Mouse (Mus musculus) MEL (cell line): ENCODE measurements at regions not wholly inside any gene's neighbourhood (a gene's known extent, or its start where the extent isn't known, plus 50 kb on each side); places are given as distances from the start of the nearest gene placed in this dataset.

Experiments
- CTCF ChIP-seq, 3 experiments: IDR thresholded peaks in 2 of 3; conservative IDR thresholded peaks in 1 of 3; 2 replicates each; pipeline ENCODE4 v1.5.1; 2011 to 2012; ENCODE audit warnings: low read length in 3 of 3, low read depth in 2 of 3, mild to moderate bottlenecking in 2 of 3, improper control_type of control experiment in 1 of 3, inconsistent platforms in 1 of 3, mixed read lengths in 1 of 3, moderate library complexity in 1 of 3; ENCODE audit not compliant: control insufficient read depth in 1 of 3, insufficient read depth in 1 of 3, poor library complexity in 1 of 3, severe bottlenecking in 1 of 3
- E2F4 ChIP-seq: IDR thresholded peaks from 2 replicates; pipeline ENCODE4 v1.6.1; 2011; ENCODE audit warnings: low read depth, low read length, improper control_type of control experiment, borderline replicate concordance
- EP300 ChIP-seq, 2 experiments: IDR thresholded peaks; 2 replicates each; pipeline ENCODE4 v1.6.1; 2011; ENCODE audit warnings: improper control_type of control experiment in 2 of 2, low read length in 2 of 2, low read depth in 1 of 2, mild to moderate bottlenecking in 1 of 2
- POLR2A ChIP-seq, 2 experiments: IDR thresholded peaks; 2 replicates each; pipeline ENCODE4 v1.6.1; 2011 to 2012; ENCODE audit warnings: low read length in 2 of 2, mild to moderate bottlenecking in 2 of 2, control low read depth in 1 of 2, improper control_type of control experiment in 1 of 2, low read depth in 1 of 2, moderate library complexity in 1 of 2; ENCODE audit not compliant: control insufficient read depth in 1 of 2, insufficient read depth in 1 of 2, poor library complexity in 1 of 2

DNA sequence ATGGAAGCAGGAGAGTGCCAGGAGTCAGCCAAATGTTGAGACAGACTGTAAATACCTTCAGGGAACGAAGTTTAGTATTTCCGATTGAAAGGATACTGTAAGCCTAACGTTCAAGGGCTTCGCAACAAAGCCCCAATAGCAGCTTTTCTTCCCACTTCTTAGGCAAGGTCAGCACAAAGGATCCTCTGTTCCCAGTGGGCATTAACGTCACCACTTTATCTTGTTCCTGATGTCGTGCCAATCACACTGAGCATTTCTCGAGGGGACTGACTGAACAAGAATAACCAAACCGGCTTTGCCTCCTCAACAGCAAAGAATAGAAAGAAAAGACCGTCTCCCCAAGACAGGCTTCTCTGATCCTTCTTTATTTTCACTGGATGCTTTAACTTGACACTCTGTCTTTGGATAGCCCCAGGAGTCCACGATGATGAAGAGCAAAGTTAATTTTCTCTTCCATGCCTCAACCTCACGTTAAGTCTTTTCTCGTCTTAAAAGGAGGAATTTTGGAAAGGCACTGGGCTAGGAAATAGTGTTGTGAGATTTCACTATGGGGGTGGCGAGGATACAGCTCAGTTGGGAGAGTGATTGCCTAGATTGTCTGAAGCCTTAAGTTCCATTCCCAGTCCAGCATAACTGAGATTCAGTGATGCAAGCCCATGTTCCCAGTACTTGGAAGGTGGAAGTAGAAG lies 57.5 kb upstream of the Cxcr4 start:
- no peak for TF ChIP-seq E2F4
- TF ChIP-seq CTCF (IDR thresholded peaks at IDR 0.05 in 2 of 3, conservative IDR thresholded peaks at IDR 0.05 in 1 of 3; ENCODE audit: control insufficient read depth in 1 of 3, insufficient read depth in 1 of 3, low read depth in 2 of 3, low read length in 3 of 3, poor library complexity in 1 of 3, severe bottlenecking in 1 of 3) = no peak
- TF ChIP-seq POLR2A (IDR thresholded peaks at IDR 0.05; ENCODE audit: control insufficient read depth in 1 of 2, insufficient read depth in 1 of 2, low read depth in 1 of 2, low read length in 2 of 2, poor library complexity in 1 of 2) = no peak
- TF ChIP-seq EP300 (IDR thresholded peaks at IDR 0.05; ENCODE audit: low read depth in 1 of 2, low read length in 2 of 2) = no peak
